Mouse (Mus musculus): ENCODE data around the gene Nr2f1. TPM values are rescaled to one million over a fixed set of nuclear protein-coding genes. Genes with fewer than 3 reads are reported as not detected.
A peak's percentile ranks its signal among the peaks of the same experiment; 100 is the strongest.
"Not testable (repeated sequence)": the region's sequence is repeated elsewhere in the genome, so short reads cannot be mapped to it uniquely, and the experiment has no call there.

Gene Nr2f1
- total RNA-seq (2021), result 19.6 and 22.0 TPM in 2 replicates
- long read RNA-seq, experiment 1, partial matches to known transcripts, result 1 of 19 reads
- long read RNA-seq, experiment 1, other reads (novel, unspliced or antisense), result 14 of 19 reads
- long read RNA-seq, experiment 2, partial matches to known transcripts, result 2 of 18 reads
- long read RNA-seq, experiment 2, other reads (novel, unspliced or antisense), result 12 of 18 reads

DNA sequence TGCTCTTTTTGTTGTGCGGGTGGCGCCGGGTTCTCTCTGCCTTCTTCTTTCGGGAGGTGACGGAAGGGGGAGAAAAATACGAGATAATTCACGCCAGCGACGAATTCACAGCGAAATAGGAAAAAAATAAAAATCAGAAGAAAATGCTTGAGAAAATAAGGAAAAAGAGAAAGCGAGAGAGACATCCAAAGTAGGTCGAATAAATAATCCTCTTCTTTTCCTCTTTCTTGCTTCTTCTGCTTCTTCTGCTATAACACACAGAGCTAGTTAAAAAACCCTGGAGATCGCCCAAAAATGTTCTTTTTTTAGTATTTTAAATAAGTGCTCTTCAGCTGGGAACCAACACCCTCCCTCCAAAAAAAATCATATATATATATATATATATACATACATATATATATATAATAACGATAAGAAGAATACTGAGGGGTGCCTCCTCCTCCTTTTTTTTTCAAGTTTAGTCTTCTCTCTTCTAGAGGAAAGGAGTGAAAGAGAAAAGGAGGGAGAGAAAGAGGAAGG, at the start of gene Nr2f1:
Nr2f1 (minus strand) TSS at position 116 of the 519 bp plus-strand sequence.
- no peak for DNase-seq

DNA sequence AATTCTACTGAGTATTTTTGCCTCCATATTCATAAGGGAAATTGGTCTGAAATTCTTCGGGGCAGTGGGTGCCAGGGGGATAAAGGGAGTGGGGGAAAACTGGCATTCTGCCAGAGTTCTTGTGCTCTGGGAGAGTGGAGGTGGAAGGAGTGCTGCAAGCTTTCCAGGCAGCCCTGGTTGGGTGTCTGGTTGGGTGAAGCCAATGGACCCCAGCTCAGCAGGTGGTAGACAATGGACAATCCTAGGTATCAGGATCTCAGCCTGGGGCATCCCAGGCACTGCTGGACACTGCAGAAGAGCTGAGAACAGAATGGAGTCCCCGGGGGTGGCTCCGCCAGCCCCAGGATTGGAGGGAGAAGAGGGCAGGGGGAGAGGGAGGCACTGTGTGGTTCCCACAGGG, 22.1 kb upstream of the Nr2f1 start:
- no peak for DNase-seq

DNA sequence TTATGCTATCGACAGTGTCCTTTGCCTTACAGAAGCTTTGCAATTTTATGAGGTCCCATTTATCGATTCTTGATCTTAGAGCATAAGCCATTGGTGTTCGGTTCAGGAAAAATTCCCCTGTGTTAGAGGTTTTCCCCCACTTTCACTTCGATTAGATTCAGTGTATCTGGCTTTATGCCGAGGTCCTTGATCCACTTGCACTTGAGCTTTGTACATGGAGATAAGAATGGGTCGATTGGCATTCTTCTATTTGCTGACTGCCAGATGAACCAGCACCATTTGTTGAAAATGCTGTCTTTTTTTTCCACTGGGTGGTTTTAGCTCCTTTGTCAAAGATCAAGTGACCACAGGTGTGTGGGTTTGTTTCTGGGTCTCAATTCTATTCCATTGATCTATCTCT, 20.7 kb upstream of the Nr2f1 start:
- DNase-seq, result not testable (repeated sequence)

DNA sequence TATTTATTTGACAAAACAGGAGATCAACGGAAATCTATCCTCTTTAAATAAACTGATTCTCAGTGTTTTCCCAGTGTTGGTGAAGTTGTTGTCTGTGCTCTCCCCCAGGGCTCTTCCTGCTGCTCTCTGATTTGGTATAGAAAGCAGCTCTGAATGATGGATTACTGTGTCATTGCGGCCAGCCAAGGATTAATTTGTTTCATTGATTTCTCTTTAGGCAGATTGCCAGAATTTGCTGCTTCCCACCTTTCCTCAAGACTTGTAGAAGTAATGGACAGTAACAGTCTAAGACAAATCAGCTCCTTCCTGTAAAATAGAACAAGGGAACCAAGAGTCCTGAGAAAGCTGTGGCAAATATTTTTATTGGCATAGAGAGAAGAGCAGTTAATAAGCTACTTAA, 15.7 kb upstream of the Nr2f1 start:
- no peak for DNase-seq

DNA sequence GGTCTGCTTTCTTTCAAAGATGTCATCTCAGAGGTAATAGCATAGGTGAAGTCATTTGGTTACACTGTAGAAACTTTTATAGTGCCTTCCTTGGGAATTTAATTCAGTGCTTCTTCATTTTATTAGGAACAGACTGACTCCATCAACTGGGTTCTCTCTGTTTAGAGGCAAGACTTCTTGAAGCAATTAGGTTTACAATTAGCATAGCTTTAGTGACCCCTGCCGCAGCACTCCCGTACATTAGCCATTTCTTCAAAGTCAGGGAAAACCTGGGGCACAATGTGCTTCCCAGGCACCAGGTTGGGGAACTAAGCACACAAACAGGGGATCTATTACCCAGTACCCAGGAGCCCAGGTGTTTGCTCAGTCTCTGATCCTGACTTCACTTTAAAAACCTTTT, 13.6 kb upstream of the Nr2f1 start:
- no peak for DNase-seq

DNA sequence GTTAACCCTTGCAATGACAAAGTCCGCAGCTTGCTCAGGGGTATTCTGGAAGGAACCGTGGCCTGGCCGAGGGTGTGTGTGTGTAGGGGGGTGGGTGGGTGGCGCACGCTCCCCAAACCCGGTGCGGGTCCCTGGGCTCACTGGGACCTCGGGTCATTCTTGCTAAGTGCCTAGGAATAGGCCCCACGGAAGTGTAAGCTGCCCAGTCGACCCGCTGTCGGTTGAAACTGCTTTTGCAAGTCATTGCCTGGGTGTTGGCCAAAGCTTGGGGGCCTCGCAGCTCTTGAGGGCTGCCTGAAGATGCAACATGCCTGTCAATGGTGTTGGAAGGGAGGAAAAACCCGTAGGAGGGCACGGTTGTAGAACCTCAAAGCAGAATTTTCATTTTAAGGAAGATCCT, 12.6 kb upstream of the Nr2f1 start:
- no peak for DNase-seq

DNA sequence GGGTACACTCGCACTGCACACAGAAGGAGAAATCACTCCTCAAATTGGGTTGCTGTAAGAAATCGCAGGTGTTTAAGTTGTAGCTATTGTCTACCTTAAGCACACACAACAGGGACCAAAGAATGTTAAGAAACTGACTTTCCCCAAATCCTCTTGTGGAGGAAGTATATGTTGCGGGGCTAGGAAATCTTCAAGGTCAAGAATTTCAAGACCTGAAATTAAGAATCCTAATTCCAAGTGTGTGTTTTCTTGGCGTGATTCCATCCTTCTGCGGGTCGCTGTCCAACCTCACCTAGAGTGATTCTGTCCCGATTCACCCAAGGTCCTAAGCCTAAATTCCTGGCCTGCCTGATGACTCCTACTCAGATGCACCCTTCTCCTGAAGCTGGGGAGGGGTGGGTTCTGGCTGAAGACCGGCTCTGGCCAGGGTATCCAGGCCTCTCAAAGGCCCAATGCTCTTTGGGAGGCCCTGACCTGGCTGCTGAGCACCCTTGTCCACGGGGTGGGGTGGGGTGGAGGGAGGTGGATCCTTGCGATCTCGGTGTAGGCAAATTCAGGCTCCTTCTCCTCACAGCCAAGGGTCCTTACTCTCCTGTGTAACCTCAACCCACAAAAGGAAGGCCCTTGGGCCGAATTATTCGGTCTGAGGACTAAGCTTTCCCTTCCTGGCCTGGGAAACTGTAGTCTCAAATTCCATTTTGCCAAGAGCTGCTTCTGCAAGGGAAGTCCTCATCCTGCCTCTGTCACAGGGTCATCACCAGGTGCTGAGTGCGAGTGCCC, 11.9 kb upstream of the Nr2f1 start:
- no peak for DNase-seq

DNA sequence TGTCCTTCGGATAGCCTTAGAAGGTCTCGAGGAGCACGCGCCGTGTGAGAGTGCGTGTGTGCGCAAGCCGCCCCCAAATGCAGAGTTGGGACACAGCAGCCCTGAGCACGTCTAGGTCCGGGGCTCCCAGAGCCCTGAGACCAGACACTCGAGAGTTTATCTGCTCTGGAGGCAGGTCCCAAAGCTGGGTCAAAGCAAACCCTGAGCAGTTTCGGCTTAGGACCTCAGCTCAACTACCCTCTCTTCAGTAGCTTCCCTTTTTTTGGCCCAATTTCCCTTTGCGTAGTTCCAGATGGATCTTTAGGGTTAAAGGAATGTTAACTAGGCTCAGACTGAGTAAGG, 11.2 kb upstream of the Nr2f1 start:
- peak; percentile 24 for DNase-seq

DNA sequence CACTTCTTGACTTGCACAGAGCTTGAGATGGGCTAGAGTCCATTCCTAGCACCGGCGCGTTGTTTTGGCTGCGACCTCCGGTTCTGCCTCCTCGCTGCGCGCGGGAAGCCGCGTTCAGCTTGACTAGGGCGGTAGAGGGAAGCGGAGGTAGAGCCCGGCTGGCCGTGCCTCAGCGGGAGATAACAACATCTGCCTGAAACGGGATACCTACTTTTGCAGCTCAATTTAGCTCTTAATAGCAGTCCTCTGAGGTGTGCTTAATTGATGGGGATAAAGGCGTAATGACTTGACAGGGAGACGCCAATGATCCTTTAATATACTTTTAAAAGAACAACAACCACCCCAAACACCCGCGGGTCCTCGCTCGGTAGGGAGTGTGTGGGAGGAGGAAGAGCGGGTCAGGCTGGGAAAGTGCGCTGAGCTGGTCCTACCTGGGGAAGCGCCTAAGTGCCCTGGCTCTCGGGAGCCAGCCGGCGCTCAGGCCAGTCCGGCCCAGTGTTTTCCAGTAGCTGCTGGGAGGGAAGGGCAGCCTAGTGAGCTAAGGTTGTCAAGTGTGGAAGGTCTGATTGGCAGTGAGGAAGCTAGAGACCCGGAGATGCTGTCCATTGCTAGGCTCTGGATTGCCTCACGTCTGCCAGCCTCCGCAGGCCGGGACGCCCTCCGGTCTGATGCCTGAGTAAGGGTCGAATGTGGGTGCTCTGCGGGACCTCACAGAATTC, 10.6 kb upstream of the Nr2f1 start:
- peak; percentile 69 for DNase-seq

DNA sequence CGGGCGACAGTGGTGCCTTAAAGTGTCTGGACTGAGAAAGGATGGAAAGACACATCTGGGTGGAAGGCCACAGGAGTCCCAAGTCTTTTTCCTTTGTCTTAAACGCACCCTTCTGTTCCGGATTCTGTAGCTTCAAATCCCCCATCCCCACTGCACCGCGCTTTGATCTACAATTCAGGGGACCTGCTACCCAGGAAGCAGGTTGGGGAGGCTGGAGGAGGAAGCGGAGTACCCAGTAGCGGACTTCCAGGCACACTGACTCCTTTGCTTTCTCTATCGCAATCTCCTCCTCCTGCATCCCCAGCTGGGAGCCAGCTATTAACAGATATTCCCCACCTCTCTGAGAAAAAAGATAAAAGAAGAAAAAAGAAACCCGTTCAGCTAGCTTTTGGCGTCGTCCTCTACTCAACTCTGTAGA, 10.1 kb upstream of the Nr2f1 start:
- DNase-seq, result peak; percentile 34

DNA sequence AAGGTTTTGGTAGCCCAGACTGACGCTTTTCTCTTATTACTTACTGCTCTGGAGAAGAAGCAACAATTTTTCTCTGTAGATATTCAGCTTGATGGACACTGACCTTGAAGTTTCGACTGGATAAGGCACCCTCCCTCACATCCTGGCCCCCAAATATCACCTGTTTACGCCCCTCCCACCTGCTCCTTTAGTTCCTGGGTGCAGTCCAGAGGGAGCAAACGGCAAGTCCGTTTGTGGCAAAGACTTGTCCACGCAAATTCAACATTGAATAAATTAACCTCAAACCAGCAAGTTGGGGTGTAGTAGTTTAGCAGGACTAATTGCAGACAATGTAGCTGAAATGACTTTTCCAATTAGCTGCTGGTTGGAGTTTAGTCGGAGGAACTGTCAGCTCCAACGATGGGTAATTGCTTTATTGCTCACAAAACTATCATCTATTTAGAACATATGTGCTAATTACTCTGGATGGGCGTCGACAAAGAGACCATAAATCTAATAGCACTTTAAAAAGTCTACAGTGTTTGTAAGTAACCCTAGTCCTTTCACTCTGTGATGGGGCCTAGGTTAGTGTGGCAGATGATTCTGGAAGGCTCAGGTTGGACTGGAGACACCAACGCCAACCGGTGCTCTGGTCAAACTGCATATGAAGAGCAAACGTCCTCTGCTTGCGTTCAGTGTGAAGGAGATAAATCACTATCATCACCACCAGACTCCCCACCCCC, 9.3 kb upstream of the Nr2f1 start:
- DNase-seq, result no peak

DNA sequence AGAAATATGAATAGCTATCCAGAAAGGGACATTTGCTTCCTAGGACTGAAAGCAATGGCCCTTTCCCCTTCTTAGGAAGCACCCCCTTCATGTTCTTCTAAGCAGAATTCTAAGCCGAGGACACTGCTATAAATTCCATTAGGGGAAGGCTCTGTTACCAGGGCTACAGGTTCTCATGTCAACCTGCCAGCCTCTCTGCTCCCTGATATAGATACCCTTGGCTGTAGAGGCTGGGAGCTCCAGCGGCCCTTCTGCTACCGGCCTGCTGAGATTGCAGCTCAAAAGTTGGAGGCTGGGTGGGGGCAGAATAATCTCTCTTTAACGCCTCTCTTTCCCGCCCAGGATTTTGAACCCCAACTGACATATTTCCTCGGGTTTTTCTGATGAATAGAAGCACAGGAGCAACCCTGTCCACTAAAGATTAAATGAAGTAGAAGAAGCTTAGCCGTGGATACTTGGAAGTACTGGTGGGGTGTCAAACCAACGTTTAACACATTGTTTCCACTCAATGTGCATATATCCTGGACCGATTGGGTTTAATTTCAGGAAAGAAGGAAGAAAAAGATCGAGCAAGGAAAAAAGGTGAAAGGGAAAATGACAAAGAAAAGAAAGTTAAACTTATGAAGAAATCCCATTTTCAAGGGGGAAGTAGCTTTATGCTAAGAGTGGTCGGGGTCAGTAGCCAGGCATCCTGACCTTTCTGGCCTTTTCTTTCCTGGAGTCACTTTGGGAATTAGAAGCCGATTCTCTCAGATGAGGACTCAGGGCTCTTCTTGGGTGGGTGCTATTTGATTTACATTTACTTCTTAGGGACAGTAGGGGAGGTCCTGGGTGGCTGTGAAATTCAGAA, 8.5 kb upstream of the Nr2f1 start:
- DNase-seq, result peak; percentile 62

DNA sequence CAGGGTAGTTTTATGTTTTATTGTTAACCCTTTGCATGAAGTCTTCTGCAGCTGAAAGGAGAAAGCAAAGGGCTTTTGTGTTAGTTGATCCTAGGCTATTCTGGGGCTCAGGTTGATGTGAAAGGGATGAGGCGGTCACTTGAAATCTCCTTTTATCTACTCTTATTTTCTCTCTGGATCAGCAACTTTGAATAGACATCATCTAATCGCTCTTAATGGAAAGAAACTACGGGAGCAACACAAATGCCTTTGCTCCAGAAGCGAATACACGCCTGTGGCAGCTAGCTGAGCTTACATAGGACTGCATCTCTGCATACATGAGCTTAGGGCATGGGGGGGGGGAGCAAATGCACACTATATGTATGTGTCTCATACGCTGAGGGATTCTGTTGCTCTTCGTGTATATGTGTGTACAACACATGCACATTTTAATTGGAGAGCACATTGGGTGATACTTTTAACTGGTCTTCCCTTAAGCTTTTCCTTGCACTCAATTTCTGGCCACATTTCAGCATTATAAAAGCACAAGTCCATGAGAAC, 7.4 kb upstream of the Nr2f1 start:
- no peak for DNase-seq

DNA sequence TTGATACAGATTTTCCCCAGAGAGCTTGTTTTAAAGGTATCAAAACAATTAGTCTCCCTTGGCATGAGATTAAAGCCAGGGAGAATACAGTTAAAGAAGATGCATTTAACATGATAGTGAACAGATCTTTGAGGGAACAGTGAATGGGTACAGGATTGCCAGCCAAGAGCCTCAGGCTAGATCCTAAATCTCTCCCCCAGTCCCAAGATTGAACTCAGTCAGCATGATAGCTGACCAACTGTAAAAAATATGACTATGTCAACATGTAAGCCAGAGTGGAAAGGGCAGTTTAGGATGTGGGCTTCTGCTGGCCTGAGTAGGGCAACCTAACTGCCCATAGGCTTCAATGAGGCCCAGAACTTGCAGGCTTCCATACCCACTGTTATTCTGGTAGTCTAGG, 5.9 kb upstream of the Nr2f1 start:
- no peak for DNase-seq

DNA sequence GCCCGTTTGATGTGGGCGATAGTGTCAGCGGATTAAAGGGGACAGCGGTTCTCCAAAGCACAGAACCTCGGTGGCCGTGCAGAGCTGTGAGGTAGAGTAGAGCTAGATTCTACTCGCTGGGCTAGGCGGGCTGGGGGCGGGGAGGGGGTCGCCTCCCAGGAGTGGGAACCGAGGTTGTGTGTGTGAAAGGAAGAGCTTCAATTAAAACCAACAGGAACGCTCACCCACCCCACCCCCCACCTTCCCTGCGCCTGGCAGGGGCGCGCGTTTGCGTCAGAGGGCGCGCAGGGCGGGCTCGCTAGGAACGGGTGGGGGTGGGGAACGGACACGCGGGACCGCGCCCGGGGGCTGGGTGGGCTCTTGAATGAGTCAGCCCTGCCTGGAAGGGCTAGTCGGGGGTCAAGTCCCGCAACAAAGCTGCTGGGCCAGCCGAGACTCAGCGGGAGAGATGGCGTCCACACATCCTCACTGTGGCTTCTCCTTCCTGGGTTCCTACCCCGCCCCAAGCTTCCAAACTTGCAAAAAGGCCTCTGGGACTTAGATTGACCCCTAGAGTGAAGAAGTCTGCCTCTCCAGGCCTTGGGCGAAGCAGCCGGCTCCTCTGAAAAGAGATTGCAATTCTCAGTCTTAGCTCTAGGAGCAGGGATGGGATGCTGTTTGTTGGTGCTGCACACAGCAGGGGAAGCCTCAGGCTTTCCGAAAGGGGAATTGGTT, 3.9 kb upstream of the Nr2f1 start:
- DNase-seq, result peak; percentile 81

DNA sequence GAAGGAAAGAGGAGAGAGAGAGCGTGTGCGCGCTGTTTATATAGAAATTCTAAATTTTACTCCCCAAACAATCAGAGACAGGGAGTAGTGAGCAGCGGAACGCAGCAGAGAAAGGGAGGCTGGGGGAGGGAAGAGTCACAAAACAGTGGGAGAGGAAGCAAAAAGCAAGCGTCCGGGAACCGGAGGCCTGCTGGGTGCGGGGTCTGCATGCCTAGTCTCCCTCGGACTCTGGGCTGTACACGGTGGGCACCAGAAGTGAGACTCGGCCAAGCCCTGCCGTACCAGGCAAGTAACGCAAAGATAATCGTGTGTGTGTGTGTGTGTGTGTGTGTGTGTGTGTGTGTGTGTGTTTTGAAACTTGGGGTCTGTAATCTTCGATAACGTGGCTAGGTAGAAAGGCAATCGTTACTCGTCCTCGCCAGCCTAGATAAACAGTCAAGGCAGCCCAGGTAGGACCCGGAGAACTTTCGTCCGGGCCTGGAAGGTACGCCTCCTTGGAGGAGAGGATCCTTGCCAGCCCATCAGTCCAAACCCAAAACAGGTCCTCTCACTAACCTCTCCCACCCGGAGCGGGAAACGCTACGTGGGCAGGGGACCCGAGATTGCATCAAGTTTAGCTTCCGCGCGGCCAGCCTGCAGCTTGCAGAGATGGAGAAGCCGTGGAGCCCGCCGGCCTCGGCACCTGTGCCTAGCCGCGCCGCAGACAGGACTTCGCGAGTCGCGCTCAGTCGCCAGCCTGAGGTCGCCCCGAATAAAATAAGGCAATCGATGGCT, 3.2 kb upstream of the Nr2f1 start:
- peak; percentile 64 for DNase-seq

DNA sequence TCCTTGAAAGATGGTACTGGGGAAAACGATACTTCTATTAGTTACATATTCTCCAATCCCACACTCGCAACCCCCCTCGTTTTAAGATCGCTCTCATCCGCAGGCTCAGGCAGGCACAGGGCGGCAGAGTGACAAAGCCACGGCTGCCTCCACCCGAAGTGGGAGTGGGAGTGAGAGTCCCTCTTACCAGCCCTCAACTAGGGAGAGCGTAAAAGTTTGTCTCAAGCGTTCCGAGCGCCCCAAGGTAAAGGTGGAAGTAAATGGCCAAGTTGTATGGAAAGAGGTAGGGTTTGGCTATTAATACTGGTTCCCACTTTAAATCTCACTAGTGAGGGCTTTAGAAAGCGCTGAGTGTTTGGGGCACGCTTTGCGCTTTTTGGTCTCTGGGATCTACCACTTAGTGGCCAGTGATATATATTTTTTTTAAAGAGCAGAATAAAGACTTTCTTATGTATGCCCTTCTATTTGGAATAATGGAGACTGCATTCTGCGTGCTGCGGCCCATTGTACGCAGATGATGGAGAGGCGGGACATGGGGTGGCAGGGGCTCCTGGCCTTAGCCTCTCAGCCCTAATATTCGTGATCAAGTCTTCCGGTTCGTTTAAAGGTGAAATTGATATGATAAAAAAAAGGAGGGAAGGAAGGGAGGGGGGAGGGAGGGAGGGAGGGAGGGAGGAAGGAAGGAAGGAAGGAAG, 2.5 kb upstream of the Nr2f1 start:
- DNase-seq, result no peak

DNA sequence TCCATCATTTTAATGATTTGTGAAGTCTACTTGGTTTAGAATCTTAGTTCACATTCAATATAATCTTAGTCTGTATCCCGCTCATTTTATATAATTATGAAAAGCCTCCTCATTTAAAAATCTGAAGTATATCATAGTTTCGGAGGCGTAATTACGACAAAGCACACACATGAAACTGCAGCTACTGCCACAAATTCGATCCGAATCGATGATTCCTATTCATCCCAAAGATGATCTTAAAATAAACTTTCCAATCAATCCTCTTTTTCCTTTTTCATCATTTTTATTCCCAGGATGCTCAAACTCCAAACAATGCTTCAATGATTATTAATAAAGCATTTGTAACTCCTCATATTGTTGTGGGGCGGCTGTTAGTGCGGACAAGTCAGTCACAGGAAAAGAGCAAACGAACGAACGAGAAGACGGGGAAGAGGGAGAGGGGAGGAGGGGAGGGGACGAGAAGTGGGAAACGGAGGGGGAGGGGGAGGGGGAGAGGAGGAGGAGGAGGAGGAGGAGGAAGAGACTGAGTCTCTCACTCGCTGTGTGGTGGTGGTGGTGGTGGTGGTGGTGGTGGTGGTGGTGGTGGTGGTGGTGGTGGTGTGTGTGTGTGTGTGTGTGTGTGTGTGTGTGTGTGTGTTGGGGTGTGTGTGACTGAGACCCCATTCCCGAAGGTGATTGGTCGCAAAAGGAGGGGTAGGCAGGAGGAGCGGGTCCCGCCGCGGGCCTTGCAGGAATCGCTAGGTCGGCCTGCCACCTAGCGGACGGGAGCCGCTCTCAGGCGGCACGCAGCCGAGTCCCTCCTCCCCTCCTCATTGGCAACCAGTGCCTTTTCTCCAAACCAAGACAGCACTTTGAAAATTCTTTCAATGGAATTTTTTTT, 1.7 kb upstream of the Nr2f1 start:
- DNase-seq, result peak; percentile 94
